Mouse (Mus musculus) heart, embryonic 11.5 days (tissue): ENCODE data around the gene Gm20388. TPM values are rescaled to one million over a fixed set of nuclear protein-coding genes. Genes with fewer than 3 reads are reported as not detected.

Experiments used
- ATAC-seq: fragments of 200-750 bp; cut with Nextera tagmentation; replicated peaks from 2 replicates; pipeline ENCODE4 v1.8.0; 2017; ENCODE audit warnings: moderate library complexity; ENCODE audit not compliant: insufficient number of reproducible peaks, low FRiP score, low TSS enrichment
- H3K27ac ChIP-seq: fragments of 300-500 bp; sonication (generic); 2 replicates; pipeline ENCODE4 v1.5.1; 2014; ENCODE audit warnings: mild to moderate bottlenecking, low read depth, low read length
- H3K27me3 ChIP-seq: fragments of 300-500 bp; sonication (generic); 2 replicates; pipeline ENCODE4 v1.6.1; 2014; ENCODE audit warnings: mild to moderate bottlenecking, low read length, mixed read lengths; ENCODE audit not compliant: control insufficient read depth, insufficient read depth
- H3K36me3 ChIP-seq: fragments of 300-500 bp; sonication (generic); 2 replicates; pipeline ENCODE4 v1.6.1; 2014; ENCODE audit warnings: mild to moderate bottlenecking, low read length, moderate library complexity, mixed read lengths; ENCODE audit not compliant: control insufficient read depth, insufficient read depth
- H3K4me1 ChIP-seq: fragments of 300-500 bp; sonication (generic); 2 replicates; pipeline ENCODE4 v1.6.1; 2014; ENCODE audit warnings: low read length; ENCODE audit not compliant: control insufficient read depth, insufficient read depth
- H3K4me2 ChIP-seq: fragments of 300-500 bp; sonication (generic); 2 replicates; pipeline ENCODE4 v1.6.1; 2014; ENCODE audit warnings: mild to moderate bottlenecking, moderate library complexity
- H3K4me3 ChIP-seq: fragments of 300-500 bp; sonication (generic); 2 replicates; pipeline ENCODE4 v1.5.1; 2014; ENCODE audit warnings: low read depth, low read length
- H3K9ac ChIP-seq: fragments of 300-500 bp; sonication (generic); 2 replicates; pipeline ENCODE4 v1.6.1; 2014; ENCODE audit warnings: mild to moderate bottlenecking, low read depth, low read length, moderate library complexity
- H3K9me3 ChIP-seq: fragments of 300-500 bp; sonication (generic); replicated peaks from 2 replicates; pipeline ENCODE4 v1.6.1; 2016; ENCODE audit warnings: low read length; ENCODE audit not compliant: control insufficient read depth
- WGBS: fragments of 180-500 bp; shearing (Covaris S2); extraction: QIAGEN DNeasy Blood & Tissue Kit; methylation state at CpG from one replicate; pipeline ENCODE4 v1.1.7; 2014; ENCODE audit not compliant: insufficient replicate concordance; 5-methylcytosine and 5-hydroxymethylcytosine counted together
- polyA plus RNA-seq: library from polyadenylated mRNA; unstranded; fragments of >200 nt; fragmentation: Nextera tagmentation; extraction: Ambion mirVana; gene quantifications from 2 replicates; pipeline ENCODE4 v1.2.1, GENCODE M21; 2014

The Gm20388 gene
- polyA plus RNA-seq, 1 experiment from 2014 or later, result 6.4 TPM

DNA sequence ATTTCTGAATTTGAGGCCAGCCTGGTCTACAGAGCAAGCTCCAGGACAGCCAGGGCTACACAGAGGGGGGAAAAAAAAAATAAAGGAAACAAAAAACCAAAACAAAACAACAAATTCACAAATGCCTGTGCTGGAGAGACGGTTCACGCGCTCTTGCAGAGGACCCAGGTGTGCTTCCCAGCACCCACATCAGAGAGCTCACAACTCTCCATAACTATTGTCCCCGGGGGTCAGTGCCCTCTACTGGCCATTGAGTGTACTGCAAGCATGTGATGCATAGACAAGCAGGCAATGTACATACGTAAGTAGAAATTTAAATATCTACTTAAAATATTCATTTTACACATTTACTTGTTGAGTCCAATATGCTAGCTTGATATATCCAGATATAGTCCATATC lies 683.9 kb downstream of the Gm20388 start:
- H3K27ac ChIP-seq, result no peak overlapping the region
- H3K36me3 ChIP-seq, result no peaks in the 10 kb centered on the region
- H3K9me3 ChIP-seq, result no peaks in the 10 kb centered on the region
- H3K4me1 ChIP-seq, result peaks cover 17% of the 10 kb centered on the region
- H3K4me2 ChIP-seq, result no peak overlapping the region
- H3K4me3 ChIP-seq, result no peak overlapping the region
- no peaks in the 10 kb centered on the region; the same call in 1 of the 2 replicates for H3K27me3 ChIP-seq
- no peak for ATAC-seq
- H3K9ac ChIP-seq, result no peak overlapping the region
- WGBS, result 87% methylated on average over 5 of the region's 5 CpGs

DNA sequence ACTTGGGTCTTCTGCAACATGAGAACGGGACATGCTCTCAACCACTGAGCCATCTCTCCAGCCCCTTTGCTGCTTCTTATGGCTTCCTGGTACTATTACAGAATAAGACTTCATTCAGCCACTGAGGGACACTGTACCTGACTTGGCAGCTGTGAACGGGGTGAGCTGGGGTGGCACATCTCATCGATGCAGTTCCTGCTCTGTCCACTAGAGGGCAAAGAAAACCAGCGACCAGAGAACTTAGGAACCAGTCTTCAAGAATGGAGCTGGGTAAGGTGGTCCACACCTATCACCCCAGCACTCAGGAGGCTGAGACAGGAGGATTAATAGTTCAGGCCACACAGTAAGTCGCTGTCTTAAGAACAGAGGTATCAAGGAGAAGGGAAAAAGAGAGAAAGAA lies 685.3 kb downstream of the Gm20388 start:
- WGBS, result 7% methylated on average over 5 of the region's 5 CpGs
- Histone ChIP-seq H3K4me3 (no peak overlapping the region), H3K36me3 (no peaks in the 10 kb centered on the region), H3K9me3 (no peaks in the 10 kb centered on the region), H3K9ac (no peak overlapping the region), H3K27ac (no peak overlapping the region), H3K27me3 (no peaks in the 10 kb centered on the region; the same call in 1 of the 2 replicates), H3K4me2 (no peak overlapping the region), H3K4me1 (peaks cover 12% of the 10 kb centered on the region)
- no peak for ATAC-seq

DNA sequence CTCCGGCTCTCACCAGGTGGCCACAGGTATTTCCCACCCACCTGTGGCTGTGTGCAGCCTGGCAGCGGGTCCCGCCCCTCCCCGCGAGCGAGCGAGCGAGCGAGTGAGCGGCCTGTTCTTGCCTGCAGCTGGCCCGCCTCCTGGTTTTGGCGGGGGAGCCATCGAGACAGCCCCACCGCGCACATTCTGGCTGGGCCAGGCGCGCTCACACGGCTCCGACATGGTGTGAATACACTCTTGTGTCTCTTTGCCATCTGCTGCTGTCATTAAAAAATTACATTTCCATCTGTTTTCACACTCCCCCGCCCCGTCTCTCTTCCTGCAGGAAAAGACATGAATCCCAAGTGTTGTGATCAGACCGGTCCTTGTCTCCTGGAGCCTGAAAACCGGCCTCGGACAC lies 687.9 kb downstream of the Gm20388 start:
- Histone ChIP-seq H3K36me3 (no peaks in the 10 kb centered on the region), H3K4me1 (peaks cover 6% of the 10 kb centered on the region), H3K27ac (no peak overlapping the region), H3K4me2 (peak overlapping the region; percentile 55), H3K27me3 (no peaks in the 10 kb centered on the region; the same call in 1 of the 2 replicates), H3K4me3 (peak overlapping the region; percentile 12; the same call in 1 of the 2 replicates), H3K9ac (peak overlapping the region; percentile 4), H3K9me3 (no peaks in the 10 kb centered on the region)
- 33% methylated on average over 24 of the region's 24 CpGs for WGBS
- ATAC-seq, result no peak

DNA sequence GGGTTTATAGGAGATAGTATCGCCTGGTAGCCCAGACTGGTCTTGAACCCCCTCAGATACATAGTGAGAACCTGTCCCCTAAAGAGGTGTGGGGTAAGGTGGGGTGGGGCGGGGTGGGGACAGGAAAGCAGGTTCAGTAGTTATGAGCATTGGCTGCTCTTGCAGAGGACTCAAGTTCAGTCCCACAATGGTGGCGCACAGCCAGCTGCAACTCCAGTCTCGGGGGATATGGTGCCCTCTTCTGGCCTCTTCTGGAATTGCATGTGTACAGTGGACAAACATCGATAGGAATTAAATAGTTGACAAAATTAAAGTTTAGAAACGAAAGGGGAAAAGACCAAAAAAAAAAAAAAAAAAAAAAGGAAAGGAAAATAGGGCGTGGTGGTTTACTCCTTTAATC lies 688.9 kb downstream of the Gm20388 start:
- Histone ChIP-seq H3K9ac (no peak overlapping the region), H3K27ac (no peak overlapping the region), H3K4me3 (no peak overlapping the region), H3K27me3 (no peaks in the 10 kb centered on the region; the same call in 1 of the 2 replicates), H3K9me3 (no peaks in the 10 kb centered on the region), H3K4me1 (peaks cover 6% of the 10 kb centered on the region), H3K4me2 (no peak overlapping the region), H3K36me3 (no peaks in the 10 kb centered on the region)
- ATAC-seq, result no peak
- WGBS, result 42% methylated on average over 7 of the region's 7 CpGs

DNA sequence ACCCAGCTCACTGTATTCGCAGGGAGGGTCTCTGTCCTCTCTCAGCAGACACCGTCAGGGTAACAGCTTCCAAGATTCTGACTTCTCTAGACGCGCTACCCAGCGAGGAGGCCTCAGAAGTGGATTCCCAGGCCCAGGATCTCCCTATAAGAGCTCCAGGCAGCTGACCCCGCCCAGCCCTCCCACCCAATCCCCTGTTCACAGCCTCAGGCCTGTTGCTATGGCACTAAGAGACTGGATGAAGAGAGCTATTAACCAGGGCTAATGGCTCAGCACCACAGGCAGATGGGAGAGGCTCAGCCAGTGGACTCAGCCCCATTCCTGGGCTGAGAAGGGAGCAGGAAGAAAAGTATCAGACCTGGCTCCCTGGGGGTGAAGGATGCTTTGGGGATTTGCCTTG lies 692.0 kb downstream of the Gm20388 start:
- H3K27ac ChIP-seq, result no peak overlapping the region
- ATAC-seq, result no peak

DNA sequence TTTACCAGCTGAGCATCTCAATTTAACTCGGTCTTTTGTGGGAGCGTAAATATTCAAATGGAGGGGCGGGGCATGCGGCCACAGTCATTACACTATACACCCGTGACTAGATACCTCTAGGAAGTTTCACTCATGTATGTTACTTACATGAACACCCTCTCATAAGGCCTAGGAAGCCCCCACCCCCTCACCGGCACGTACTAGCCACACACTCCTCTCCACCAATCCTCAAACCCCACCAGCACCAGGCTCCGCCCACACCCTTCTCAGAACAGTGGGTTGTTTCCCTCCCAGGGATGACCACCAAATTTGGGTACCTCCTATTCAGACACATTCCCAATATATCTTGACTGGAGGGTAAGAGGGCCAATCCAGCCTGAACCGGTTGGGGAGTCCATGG lies 696.8 kb downstream of the Gm20388 start:
- ATAC-seq, result no peak
- Histone ChIP-seq H3K4me1 (peaks cover 3% of the 10 kb centered on the region; the same call in 1 of the 2 replicates), H3K4me2 (peak overlapping the region; percentile 16; the same call in 1 of the 2 replicates), H3K27me3 (peaks cover 8% of the 10 kb centered on the region; the same call in 1 of the 2 replicates), H3K4me3 (no peak overlapping the region), H3K27ac (no peak overlapping the region), H3K9ac (no peak overlapping the region), H3K9me3 (no peaks in the 10 kb centered on the region), H3K36me3 (no peaks in the 10 kb centered on the region)
- WGBS, result 76% methylated on average over 9 of the region's 9 CpGs

More for the DNA sequence above, 692.0 kb downstream of the Gm20388 start:
- no peaks in the 10 kb centered on the region for H3K9me3 ChIP-seq
- H3K36me3 ChIP-seq, result no peaks in the 10 kb centered on the region
- no peak overlapping the region for H3K4me3 ChIP-seq
- no peak overlapping the region for H3K9ac ChIP-seq
- no peak overlapping the region for H3K4me2 ChIP-seq
- no peaks in the 10 kb centered on the region; the same call in 1 of the 2 replicates for H3K27me3 ChIP-seq
- WGBS, result 50% methylated on average over 6 of the region's 6 CpGs
- peaks cover 8% of the 10 kb centered on the region for H3K4me1 ChIP-seq

DNA sequence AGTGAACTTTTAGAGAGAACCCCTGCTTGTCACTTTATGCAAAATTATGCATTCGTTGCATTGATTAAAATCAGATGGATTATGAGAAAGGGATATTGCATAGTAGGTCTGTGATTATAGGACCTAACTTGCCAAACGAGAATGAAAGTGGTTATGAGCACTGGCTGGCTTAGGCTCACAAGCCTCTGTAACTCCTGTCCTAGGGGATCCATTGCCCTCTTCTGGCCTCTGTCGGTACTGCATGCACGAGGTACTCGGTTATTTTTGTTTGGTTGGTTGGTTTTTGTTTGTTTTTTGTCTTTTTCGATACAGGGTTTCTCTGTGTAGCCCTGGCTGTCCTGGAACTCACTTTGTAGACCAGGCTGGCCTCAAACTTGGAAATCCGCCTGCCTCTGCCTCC lies 697.2 kb downstream of the Gm20388 start:
- peaks cover 8% of the 10 kb centered on the region; the same call in 1 of the 2 replicates for H3K27me3 ChIP-seq
- H3K9ac ChIP-seq, result no peak overlapping the region
- H3K36me3 ChIP-seq, result no peaks in the 10 kb centered on the region
- no peak for ATAC-seq
- no peak overlapping the region for H3K4me3 ChIP-seq
- WGBS, result 17% methylated on average over 7 of the region's 7 CpGs
- no peak overlapping the region for H3K27ac ChIP-seq
- H3K9me3 ChIP-seq, result no peaks in the 10 kb centered on the region
- H3K4me1 ChIP-seq, result peaks cover 3% of the 10 kb centered on the region; the same call in 1 of the 2 replicates
- H3K4me2 ChIP-seq, result peak overlapping the region; percentile 16; the same call in 1 of the 2 replicates

DNA sequence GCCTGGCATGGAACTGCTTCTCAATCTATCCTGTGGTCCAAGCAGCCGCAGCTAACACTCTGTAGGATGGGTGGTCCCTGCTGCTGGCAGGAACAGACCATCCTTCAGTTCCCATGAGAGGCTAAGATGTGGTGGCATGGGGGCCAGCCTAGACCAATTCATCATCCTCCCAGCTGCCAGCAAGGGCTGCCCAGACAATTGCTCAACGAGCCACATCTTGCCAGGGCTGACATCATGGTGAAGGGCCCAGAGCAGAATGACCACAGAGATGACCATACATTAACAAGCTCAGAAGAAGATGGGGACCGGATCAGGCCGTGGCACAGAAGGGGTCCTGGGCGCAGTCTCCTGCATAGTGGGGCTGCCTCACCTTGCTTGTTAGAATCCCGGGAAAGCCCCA lies 700.2 kb downstream of the Gm20388 start:
- WGBS, result 87% methylated on average over 6 of the region's 6 CpGs
- Histone ChIP-seq H3K27me3 (peaks cover 8% of the 10 kb centered on the region; the same call in 1 of the 2 replicates), H3K4me2 (no peak overlapping the region), H3K27ac (no peak overlapping the region), H3K36me3 (no peaks in the 10 kb centered on the region), H3K9ac (no peak overlapping the region), H3K4me1 (peaks cover 3% of the 10 kb centered on the region; the same call in 1 of the 2 replicates), H3K4me3 (no peak overlapping the region), H3K9me3 (no peaks in the 10 kb centered on the region)
- no peak for ATAC-seq

DNA sequence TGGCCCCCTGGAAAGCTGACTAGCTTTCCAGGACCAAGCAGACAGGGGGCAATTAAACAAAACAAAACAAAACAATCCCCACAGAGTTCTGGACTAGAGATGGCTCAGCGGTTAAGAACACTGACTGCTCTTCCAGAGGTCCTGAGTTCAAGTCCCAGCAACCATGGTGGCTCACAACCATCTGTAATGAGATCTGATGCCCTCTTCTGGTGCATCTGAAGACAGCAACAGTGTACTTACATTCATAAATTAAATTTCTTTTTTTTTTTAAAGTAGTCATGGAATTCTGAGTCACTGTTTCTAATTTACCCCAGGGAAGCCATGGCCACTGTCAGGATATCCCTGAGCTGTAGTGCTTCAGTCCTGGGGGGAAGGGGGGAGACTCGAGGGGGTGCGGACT lies 703.9 kb downstream of the Gm20388 start:
- H3K9me3 ChIP-seq, result no peaks in the 10 kb centered on the region
- no peak overlapping the region for H3K27ac ChIP-seq
- H3K27me3 ChIP-seq, result peaks cover 8% of the 10 kb centered on the region; the same call in 1 of the 2 replicates
- WGBS, result 85% methylated on average over 3 of the region's 3 CpGs
- no peak for ATAC-seq
- H3K9ac ChIP-seq, result no peak overlapping the region
- no peak overlapping the region for H3K4me2 ChIP-seq
- no peaks in the 10 kb centered on the region for H3K36me3 ChIP-seq
- H3K4me1 ChIP-seq, result peaks cover 14% of the 10 kb centered on the region
- no peak overlapping the region for H3K4me3 ChIP-seq
